Mouse (Mus musculus): ENCODE results near the gene Nox1.
A peak's percentile ranks its signal among the peaks of the same experiment; 100 is the strongest.

The Nox1 gene

DNA sequence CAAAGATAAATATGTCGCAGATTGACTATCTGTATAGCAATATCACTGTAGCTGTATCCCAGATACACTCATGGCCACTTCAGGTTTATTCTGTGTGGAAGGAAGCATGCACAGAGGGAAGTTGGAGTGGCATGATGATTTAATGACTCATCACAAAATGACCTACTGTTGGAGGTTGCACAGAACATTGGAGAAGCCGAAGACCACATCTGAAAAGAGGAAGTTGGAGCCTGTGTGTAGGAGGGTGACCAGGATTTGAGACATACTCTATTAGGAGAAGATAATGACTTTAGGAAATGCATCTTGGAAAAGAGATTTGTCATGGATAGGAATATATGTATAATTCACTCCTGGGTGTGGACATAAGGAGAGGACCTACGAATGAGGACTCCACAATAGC is 105.3 kb downstream of the Nox1 start:
- DNase-seq: no peak

GRCm38 (mm10) chrX:134111767-134112166 is 110.0 kb downstream of the Nox1 start:
- no peak for DNase-seq

- no peak for DNase-seq
These were observed 119.1 kb downstream of the Nox1 start for GRCm38 (mm10) chrX:134102641-134103040.

DNA sequence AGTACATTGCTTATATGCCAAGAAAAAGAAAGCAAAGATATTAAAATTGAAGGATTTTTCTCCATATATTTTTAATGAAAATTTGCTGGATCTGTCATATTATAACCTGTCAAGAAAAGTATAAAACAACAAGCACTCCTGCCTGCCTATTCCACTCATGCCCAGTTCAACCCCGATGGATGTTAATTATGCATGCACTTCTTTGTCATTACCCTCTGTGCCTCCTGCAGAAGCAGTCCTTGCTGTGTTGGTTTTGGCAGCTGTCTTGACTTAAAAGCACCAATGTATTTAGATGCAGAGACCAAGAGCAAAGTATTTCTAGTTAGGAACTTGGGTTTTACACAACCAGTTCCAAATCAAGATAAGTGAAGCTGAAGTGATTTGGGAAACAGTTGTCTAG is 136.3 kb downstream of the Nox1 start:
- no peak for DNase-seq

DNA sequence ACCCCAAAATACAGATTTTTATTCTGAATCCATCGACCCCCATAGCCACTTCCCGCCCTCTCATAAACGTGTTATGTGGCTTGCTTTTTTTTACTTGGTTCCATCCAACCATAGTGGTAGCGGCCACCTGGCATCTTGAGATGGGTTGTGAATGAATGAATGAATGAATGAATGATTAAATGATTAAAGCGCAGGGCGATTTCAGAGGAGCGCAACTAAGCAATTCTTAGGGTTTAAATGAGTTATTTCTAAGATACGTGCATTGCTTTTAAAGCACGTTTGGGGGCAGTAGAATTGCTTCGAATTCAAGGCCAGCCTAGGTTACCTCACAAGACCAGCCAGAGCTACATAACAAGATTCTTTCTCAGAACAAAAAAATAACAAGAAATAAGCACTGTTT is 162.0 kb downstream of the Nox1 start:
- DNase-seq: no peak

DNA sequence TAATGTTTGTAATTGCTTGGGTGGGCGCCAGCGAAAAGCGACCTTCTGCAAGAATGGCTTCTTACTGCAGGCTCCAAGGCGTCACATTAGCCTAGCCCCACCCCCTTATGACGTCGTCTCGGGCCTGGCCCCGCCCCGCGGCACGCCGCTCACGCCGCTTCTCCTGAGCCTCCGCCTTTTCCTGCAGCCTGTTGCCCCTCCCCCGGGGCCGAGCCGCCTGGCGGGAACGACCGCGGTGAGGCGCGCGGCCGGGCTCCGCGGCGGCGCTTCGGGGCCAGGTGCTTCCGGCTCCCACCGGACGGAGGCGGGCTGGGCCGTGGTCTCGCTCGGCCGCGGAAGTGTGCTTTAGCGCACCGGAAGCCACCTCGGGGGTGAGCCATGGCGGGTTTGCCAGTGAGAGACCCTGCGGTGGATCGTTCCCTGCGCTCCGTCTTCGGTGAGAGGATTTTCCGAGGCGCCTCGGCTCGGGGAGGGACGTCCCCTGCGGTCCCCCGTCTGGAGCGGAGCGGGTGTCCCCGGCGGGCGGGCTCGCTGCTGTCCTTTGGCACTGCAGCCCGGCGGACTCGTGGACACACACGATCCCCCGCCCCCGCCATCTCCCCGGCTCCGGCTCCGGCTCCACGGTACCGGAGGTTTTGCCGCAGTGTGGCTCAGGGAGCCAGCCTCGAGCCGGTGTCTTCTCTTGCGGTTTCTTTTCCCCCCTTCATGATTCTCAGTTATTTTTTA is 162.6 kb downstream of the Nox1 start, which contains the start of gene Cstf2:
TSS of gene Cstf2 (plus strand) at position 201 of the 726 bp plus-strand sequence.
- peak; percentile 95 for DNase-seq

DNA sequence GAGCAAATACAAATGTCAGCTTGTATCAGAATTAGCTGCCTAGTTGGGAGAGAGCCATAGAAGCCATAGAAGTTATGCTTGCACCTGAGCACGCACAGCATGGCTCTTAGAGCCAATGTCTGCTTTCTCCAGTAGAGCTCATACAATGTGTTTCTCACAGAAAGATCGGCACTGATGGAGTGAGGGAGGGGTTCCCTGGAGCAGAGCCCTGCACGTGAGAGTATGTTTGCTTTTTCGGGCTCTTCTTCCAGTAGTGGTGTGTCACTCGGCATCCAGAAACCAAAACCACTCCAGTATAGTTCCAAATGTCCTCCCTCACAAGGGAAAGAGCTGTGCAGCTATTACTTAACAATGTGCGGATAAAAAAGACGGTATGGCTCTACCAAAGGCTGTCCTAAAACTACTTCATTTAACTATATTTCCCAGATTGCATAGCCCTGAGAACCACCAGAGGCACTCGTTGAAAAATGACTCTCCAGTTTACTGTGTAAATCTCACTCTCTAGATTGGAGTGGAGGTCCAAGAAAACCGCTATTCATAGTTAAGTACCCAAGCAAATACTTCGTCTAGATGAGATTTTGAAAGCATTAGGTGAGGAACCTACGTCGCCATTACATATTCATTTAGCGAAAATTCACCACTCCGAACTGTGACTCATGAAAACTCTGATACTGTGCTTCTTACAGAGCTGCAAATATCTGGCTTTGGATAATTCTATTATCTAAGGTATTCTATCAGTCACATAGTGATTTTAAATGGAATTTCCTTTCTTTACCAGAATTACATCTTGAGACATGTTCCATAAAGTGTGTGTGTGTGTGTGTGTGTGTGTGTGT is 163.5 kb downstream of the Nox1 start:
- DNase-seq: no peak

DNA sequence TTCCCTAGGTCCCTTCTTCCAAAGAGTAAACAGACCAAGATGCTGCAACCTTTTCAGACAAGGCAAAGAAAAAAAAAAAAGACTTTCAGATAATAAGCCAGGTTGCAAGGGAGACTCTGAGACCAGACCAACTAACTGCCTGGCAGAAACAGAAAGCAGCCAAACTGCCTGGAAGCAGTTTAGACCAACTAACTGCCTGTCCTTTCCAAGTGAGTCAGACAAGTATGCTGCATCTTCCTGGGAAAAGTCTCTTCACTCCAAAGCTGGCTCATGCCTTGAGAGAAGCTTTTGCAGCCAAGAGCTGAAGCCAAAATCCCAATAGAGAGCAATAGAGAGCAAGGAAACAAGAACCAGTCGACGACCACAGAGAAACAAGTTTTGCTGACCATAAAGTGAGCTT is 164.9 kb downstream of the Nox1 start:
- DNase-seq: no peak

DNA sequence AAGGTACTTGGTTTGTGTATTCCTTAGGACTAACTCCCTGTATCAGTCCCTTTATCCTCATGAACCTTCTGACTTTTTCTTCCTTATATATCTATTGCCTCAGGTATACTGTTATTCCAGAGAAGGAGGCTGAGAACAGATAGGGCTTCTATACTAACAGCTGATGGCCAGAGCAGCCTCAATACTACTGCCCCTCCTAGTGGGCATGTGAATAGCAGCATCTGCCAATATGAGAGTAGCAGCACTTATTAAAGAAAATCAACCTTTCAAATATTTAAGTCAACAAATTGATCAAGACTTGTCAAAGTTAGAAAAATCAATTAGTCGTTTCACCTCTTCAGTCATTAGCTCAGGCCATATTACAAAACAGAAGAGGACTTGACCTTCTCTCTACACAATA is 172.8 kb downstream of the Nox1 start:
- DNase-seq: no peak
